Mouse (Mus musculus): Measurements from ENCODE around the gene Atf2.
A peak's percentile ranks its signal among the peaks of the same experiment; 100 is the strongest.
"Not testable (repeated sequence)": the region's sequence is repeated elsewhere in the genome, so short reads cannot be mapped to it uniquely, and the experiment has no call there.

Gene Atf2

GRCm38 (mm10) chr2:73885997-73886396, 6.4 kb downstream of the Atf2 start:
- DNase-seq (ENCODE audit: low read depth), result no peak

GRCm38 (mm10) chr2:73877891-73878290, 14.5 kb downstream of the Atf2 start:
- no peak for DNase-seq (ENCODE audit: low read depth)

GRCm38 (mm10) chr2:73867764-73868487, 24.5 kb downstream of the Atf2 start:
- peak; percentile 51 for DNase-seq (ENCODE audit: low read depth)

- no peak for DNase-seq (ENCODE audit: low read depth)
Measured at GRCm38 (mm10) chr2:73860046-73860624, 32.3 kb downstream of the Atf2 start.

GRCm38 (mm10) chr2:73857352-73857751, 35.1 kb downstream of the Atf2 start:
- DNase-seq (ENCODE audit: low read depth), result no peak

GRCm38 (mm10) chr2:73856246-73856645, 36.2 kb downstream of the Atf2 start:
- no peak for DNase-seq (ENCODE audit: low read depth)

GRCm38 (mm10) chr2:73834406-73835015, 57.9 kb downstream of the Atf2 start:
- DNase-seq (ENCODE audit: low read depth), result no peak

GRCm38 (mm10) chr2:73833284-73833683, 59.2 kb downstream of the Atf2 start:
- DNase-seq (ENCODE audit: low read depth), result no peak

- no peak for DNase-seq (ENCODE audit: low read depth)
Measured at GRCm38 (mm10) chr2:73818742-73819141, 73.7 kb downstream of the Atf2 start.

GRCm38 (mm10) chr2:73807609-73808008, 84.8 kb downstream of the Atf2 start:
- no peak for DNase-seq (ENCODE audit: low read depth)

- DNase-seq (ENCODE audit: low read depth), result not testable (repeated sequence)
Measured at GRCm38 (mm10) chr2:73800127-73800526, 92.3 kb downstream of the Atf2 start.

GRCm38 (mm10) chr2:73798786-73799185, 93.7 kb downstream of the Atf2 start:
- no peak for DNase-seq (ENCODE audit: low read depth)

- DNase-seq (ENCODE audit: low read depth), result no peak
Measured at GRCm38 (mm10) chr2:73798136-73798535, 94.3 kb downstream of the Atf2 start.

GRCm38 (mm10) chr2:73791846-73792630, 100.4 kb downstream of the Atf2 start:
- no peak for DNase-seq (ENCODE audit: low read depth)

- DNase-seq (ENCODE audit: low read depth), result no peak
Measured at GRCm38 (mm10) chr2:73790332-73790731, 102.1 kb downstream of the Atf2 start.

GRCm38 (mm10) chr2:73788395-73788794, 104.0 kb downstream of the Atf2 start:
- no peak for DNase-seq (ENCODE audit: low read depth)

- DNase-seq (ENCODE audit: low read depth), result no peak
Measured at GRCm38 (mm10) chr2:73782371-73782905, 110.0 kb downstream of the Atf2 start.

- DNase-seq (ENCODE audit: low read depth), result no peak
Measured at GRCm38 (mm10) chr2:73780321-73781010, 112.0 kb downstream of the Atf2 start.

- DNase-seq (ENCODE audit: low read depth), result no peak
Measured at GRCm38 (mm10) chr2:73779796-73780195, 112.6 kb downstream of the Atf2 start.

GRCm38 (mm10) chr2:73779016-73779595, 113.3 kb downstream of the Atf2 start:
- DNase-seq (ENCODE audit: low read depth), result no peak

GRCm38 (mm10) chr2:73776936-73777335, 115.5 kb downstream of the Atf2 start:
- DNase-seq (ENCODE audit: low read depth), result no peak
